Mouse (Mus musculus) kidney, embryonic 15.5 days (tissue): Measurements from ENCODE around the gene Uevld. TPM values are rescaled to one million over a fixed set of nuclear protein-coding genes. Genes with fewer than 3 reads are reported as not detected.

Experiments
- ATAC-seq: fragments of 200-750 bp; cut with Nextera tagmentation; replicated peaks from 2 replicates; pipeline ENCODE4 v1.8.0; 2017; ENCODE audit warnings: moderate TSS enrichment; ENCODE audit not compliant: low FRiP score
- H3K27ac ChIP-seq: fragments of 300-500 bp; sonication (generic); 2 replicates; pipeline ENCODE4 v1.5.1; 2015; ENCODE audit warnings: mild to moderate bottlenecking, inconsistent platforms
- H3K27me3 ChIP-seq: fragments of 300-500 bp; sonication (generic); 2 replicates; pipeline ENCODE4 v1.6.1; 2015; ENCODE audit warnings: inconsistent platforms
- H3K36me3 ChIP-seq: fragments of 300-500 bp; sonication (generic); 2 replicates; pipeline ENCODE4 v1.6.1; 2015; ENCODE audit warnings: inconsistent platforms
- H3K4me1 ChIP-seq: fragments of 300-500 bp; sonication (generic); 2 replicates; pipeline ENCODE4 v1.6.1; 2015; ENCODE audit warnings: inconsistent platforms
- H3K4me2 ChIP-seq: fragments of 300-500 bp; sonication (generic); 2 replicates; pipeline ENCODE4 v1.6.1; 2015; ENCODE audit warnings: moderate library complexity, mild to moderate bottlenecking, inconsistent platforms
- H3K4me3 ChIP-seq: fragments of 300-500 bp; sonication (generic); replicated peaks from 2 replicates; pipeline ENCODE4 v1.5.1; 2015; ENCODE audit warnings: mild to moderate bottlenecking, inconsistent platforms
- H3K9ac ChIP-seq: fragments of 300-500 bp; sonication (generic); 2 replicates; pipeline ENCODE4 v1.6.1; 2015; ENCODE audit warnings: mild to moderate bottlenecking, inconsistent platforms
- H3K9me3 ChIP-seq: fragments of 300-500 bp; sonication (generic); replicated peaks from 2 replicates; pipeline ENCODE4 v1.6.1; 2016; ENCODE audit warnings: inconsistent platforms
- WGBS: fragments of 180-500 bp; shearing (Covaris S2); methylation state at CpG from one replicate; pipeline ENCODE4 v1.1.7; 2015; ENCODE audit warnings: mixed read lengths; 5-methylcytosine and 5-hydroxymethylcytosine counted together
- polyA plus RNA-seq: library from polyadenylated mRNA; unstranded; fragments of >200 nt; fragmentation: Nextera tagmentation; extraction: Ambion mirVana; gene quantifications from 2 replicates; pipeline ENCODE4 v1.2.1, GENCODE M21; 2015

The Uevld gene
- polyA plus RNA-seq, 1 experiment from 2014 or later = 11.7 TPM

GRCm38 (mm10) chr7:46962132-46962531 is 3.8 kb upstream of the Uevld start:
- no peaks in the 10 kb centered on the region for H3K36me3 ChIP-seq
- H3K27me3 ChIP-seq = peaks cover 9% of the 10 kb centered on the region
- ATAC-seq = no peak
- H3K4me1 ChIP-seq = peaks cover 18% of the 10 kb centered on the region
- no peak overlapping the region for H3K4me3 ChIP-seq
- H3K4me2 ChIP-seq = no peak overlapping the region
- no peaks in the 10 kb centered on the region for H3K9me3 ChIP-seq
- H3K9ac ChIP-seq = no peak overlapping the region
- peak overlapping the region; percentile 34; the same call in 1 of the 2 replicates for H3K27ac ChIP-seq

DNA sequence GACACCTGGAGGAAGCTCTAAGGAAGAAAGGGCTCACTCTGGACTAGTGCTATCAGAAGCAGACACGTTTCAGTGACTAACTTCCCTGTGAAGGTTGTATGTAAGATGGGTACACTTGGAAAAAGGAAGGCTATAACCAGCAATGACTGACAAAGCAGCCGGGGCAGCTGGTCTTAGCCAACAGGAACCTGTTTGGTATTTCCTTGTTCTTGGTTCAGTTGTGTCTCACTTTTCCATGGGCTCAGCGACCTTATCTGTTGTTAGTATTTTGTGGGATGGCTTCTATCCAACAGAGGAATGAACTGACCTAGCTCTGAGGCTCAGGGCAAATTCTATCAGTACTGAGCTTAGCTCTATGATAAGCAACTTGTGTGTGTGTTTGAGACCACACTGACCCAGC is 2.7 kb upstream of the Uevld start:
- no peaks in the 10 kb centered on the region for H3K36me3 ChIP-seq
- H3K4me3 ChIP-seq = no peak overlapping the region
- no peak overlapping the region for H3K27ac ChIP-seq
- H3K4me2 ChIP-seq = no peak overlapping the region
- WGBS = 60% methylated on average over 3 of the region's 3 CpGs
- H3K4me1 ChIP-seq = peaks cover 20% of the 10 kb centered on the region
- no peak overlapping the region for H3K9ac ChIP-seq
- no peaks in the 10 kb centered on the region for H3K9me3 ChIP-seq
- peaks cover 9% of the 10 kb centered on the region for H3K27me3 ChIP-seq
- no peak for ATAC-seq

DNA sequence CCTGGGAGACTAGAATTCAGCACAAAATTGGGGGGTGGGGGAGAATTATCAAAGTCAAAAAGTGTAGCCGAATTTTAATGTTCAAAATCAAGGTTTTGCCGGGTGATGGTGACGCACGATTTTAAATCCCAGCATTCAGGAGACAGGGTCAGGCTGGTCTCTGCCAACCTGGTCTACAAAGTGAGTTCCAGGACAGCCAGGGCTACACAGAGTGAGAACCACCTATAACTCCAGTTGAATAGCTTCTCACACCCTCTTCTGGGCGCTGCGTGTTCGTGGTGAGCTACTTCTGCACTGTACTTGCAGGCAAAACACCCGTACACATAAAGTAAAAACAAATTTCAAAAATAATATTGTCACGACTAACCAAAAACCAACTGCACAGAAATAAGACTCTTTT is 526 bp upstream of the Uevld start:
- ATAC-seq = no peak
- Histone ChIP-seq H3K9ac (peak overlapping the region; percentile 75), H3K27me3 (peaks cover 9% of the 10 kb centered on the region), H3K4me2 (peak overlapping the region; percentile 75), H3K4me3 (peak overlapping the region; percentile 77), H3K9me3 (no peaks in the 10 kb centered on the region), H3K4me1 (peaks cover 20% of the 10 kb centered on the region), H3K36me3 (peaks cover 15% of the 10 kb centered on the region), H3K27ac (no peak overlapping the region)
- WGBS = 16% methylated on average over 9 of the region's 9 CpGs

- no peak for ATAC-seq
- H3K4me3 ChIP-seq = no peak overlapping the region
- H3K36me3 ChIP-seq = peaks cover 74% of the 10 kb centered on the region
- 60% methylated on average over 4 of the region's 4 CpGs for WGBS
- no peak overlapping the region for H3K9ac ChIP-seq
- H3K27me3 ChIP-seq = no peaks in the 10 kb centered on the region
- H3K9me3 ChIP-seq = no peaks in the 10 kb centered on the region
- no peaks in the 10 kb centered on the region for H3K4me1 ChIP-seq
- H3K27ac ChIP-seq = no peak overlapping the region
- H3K4me2 ChIP-seq = no peak overlapping the region
Observed at GRCm38 (mm10) chr7:46935847-46936246, 22.5 kb downstream of the Uevld start.

- Histone ChIP-seq H3K27me3 (no peaks in the 10 kb centered on the region), H3K4me3 (no peak overlapping the region), H3K9ac (no peak overlapping the region), H3K9me3 (no peaks in the 10 kb centered on the region), H3K4me2 (no peak overlapping the region), H3K4me1 (no peaks in the 10 kb centered on the region), H3K27ac (no peak overlapping the region), H3K36me3 (peaks cover 72% of the 10 kb centered on the region)
- 63% methylated on average over 8 of the region's 8 CpGs for WGBS
- no peak for ATAC-seq
Observed at GRCm38 (mm10) chr7:46934788-46935187, 23.5 kb downstream of the Uevld start.

DNA sequence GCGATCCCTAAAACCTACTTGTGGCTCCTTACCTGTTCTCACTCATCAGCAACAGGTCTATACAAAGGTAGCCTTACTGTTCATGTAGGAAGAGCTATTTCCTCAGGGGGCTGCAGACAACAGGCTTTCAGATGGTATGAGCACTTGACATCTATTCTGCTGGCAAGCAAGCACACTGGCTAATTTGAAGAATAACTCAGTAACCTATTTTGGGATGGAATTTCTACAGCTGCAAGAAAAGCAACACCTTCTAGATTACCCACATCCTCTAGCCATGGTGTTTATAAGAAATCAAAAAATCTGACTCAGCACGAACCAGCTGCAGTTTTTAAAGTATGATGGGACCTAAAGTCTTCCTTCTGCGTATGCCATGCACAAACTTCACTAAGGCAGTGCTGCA is 27.0 kb downstream of the Uevld start:
- no peaks in the 10 kb centered on the region for H3K4me1 ChIP-seq
- H3K4me2 ChIP-seq = no peak overlapping the region
- peaks cover 69% of the 10 kb centered on the region for H3K36me3 ChIP-seq
- WGBS = 93% methylated on average over 3 of the region's 3 CpGs
- no peaks in the 10 kb centered on the region for H3K27me3 ChIP-seq
- ATAC-seq = no peak
- no peak overlapping the region for H3K27ac ChIP-seq
- no peaks in the 10 kb centered on the region for H3K9me3 ChIP-seq
- H3K4me3 ChIP-seq = no peak overlapping the region
- H3K9ac ChIP-seq = no peak overlapping the region

- H3K4me1 ChIP-seq = no peaks in the 10 kb centered on the region
- H3K27me3 ChIP-seq = no peaks in the 10 kb centered on the region
- peaks cover 48% of the 10 kb centered on the region for H3K36me3 ChIP-seq
- H3K9me3 ChIP-seq = no peaks in the 10 kb centered on the region
- H3K4me3 ChIP-seq = no peak overlapping the region
- 92% methylated on average over 5 of the region's 5 CpGs for WGBS
- no peak overlapping the region for H3K9ac ChIP-seq
- H3K27ac ChIP-seq = no peak overlapping the region
- H3K4me2 ChIP-seq = no peak overlapping the region
- no peak for ATAC-seq
Observed at GRCm38 (mm10) chr7:46928291-46928690, 30.0 kb downstream of the Uevld start.

GRCm38 (mm10) chr7:46922075-46922474 is 36.3 kb downstream of the Uevld start:
- Histone ChIP-seq H3K4me2 (no peak overlapping the region), H3K27ac (no peak overlapping the region), H3K4me1 (peaks cover 22% of the 10 kb centered on the region), H3K27me3 (no peaks in the 10 kb centered on the region), H3K4me3 (no peak overlapping the region), H3K9me3 (no peaks in the 10 kb centered on the region), H3K9ac (no peak overlapping the region), H3K36me3 (peaks cover 17% of the 10 kb centered on the region)
- no peak for ATAC-seq
- WGBS = 65% methylated on average over 4 of the region's 4 CpGs

DNA sequence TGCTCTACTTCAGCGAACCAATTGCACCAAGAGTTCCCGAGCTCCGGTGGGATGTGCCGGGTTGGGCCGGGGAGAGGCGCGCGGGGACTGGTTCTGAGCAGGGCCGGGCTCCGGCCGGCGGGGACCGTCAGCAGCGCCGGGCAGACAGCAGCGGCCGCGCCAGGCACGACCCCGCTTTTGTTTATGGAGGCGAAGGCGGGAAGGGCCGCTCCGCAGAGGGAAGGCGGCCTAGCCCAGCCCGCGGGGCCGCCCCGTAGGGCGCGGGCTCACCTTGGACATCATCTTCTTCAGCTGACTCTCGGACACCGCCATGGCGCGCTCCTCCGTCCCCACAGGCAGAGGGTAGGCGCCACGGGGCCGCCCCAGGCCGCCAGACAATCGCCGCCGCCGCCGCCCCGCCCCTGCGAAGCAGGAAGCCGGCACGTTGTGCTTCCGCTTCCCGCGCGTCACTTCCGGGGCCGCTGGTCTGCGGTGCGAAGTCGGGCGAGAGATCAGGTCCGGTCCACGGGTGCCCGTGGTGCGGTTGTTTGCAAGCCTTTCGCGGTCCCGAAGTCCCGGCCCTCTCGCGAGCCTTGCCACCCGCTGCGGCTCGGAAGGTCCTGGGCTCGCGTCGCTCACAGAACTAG is 38.7 kb downstream of the Uevld start, which contains the start of gene Tsg101:
Tsg101 (minus strand) TSS at position 419 of the 626 bp plus-strand sequence.
- peak; percentile 97 for ATAC-seq
- H3K9ac ChIP-seq = peak within 1 kb of the TSS; percentile 96

DNA sequence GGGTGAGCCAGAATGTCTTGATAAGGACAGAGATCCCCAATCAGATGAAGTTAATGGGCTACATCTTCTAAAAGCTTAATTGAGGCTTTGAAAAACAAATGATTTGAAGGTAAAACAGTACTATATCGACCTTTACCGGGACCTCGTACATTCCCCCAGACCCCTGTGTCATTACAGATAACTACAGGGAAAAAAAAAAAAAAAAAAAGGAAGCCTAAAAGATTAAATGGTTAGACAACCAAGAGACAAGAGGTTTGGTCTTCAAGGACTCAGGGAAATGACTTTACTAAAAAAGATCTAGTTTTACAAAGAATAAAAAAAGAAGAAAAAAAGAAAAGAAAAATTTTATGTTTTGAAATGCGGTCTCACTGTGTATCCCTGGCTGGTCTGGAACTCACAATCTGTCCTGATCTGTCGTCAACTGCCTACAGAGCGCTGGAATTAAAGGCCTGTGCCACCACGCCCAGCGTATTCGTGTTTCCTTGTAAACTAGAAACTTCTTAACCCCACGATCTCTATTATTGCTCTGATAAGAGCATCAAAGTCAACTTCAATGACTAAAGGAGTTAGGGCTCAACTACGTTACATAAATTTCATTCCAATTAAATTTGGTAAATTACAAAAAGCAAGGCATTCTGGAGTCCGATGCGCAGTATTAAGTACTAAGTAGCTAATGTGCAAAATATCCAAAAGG is 39.5 kb downstream of the Uevld start:
- no peaks in the 10 kb centered on the region for H3K9me3 ChIP-seq
- no peaks in the 10 kb centered on the region for H3K27me3 ChIP-seq
- peak overlapping the region; percentile 69 for H3K4me2 ChIP-seq
- peak overlapping the region; percentile 98 for H3K27ac ChIP-seq
- peak overlapping the region; percentile 96 for H3K9ac ChIP-seq
- 13% methylated on average over 13 of the region's 13 CpGs for WGBS
- H3K4me3 ChIP-seq = peak overlapping the region; percentile 93
- H3K36me3 ChIP-seq = peaks cover 36% of the 10 kb centered on the region
- no peak for ATAC-seq
- H3K4me1 ChIP-seq = peaks cover 25% of the 10 kb centered on the region

More for the DNA sequence above, 38.7 kb downstream of the Uevld start, which contains the start of gene Tsg101:
- peak within 1 kb of the TSS; percentile 93 for H3K4me3 ChIP-seq
- peak within 1 kb of the TSS; percentile 69 for H3K4me2 ChIP-seq
- WGBS = under 1% methylated on average over 75 of the region's 75 CpGs
- peaks cover 25% of the 10 kb centered on the region for H3K4me1 ChIP-seq
- H3K27me3 ChIP-seq = no peaks in the 10 kb centered on the region
- no peaks in the 10 kb centered on the region for H3K9me3 ChIP-seq
- peak within 1 kb of the TSS; percentile 98 for H3K27ac ChIP-seq
- H3K36me3 ChIP-seq = peaks cover 29% of the 10 kb centered on the region

DNA sequence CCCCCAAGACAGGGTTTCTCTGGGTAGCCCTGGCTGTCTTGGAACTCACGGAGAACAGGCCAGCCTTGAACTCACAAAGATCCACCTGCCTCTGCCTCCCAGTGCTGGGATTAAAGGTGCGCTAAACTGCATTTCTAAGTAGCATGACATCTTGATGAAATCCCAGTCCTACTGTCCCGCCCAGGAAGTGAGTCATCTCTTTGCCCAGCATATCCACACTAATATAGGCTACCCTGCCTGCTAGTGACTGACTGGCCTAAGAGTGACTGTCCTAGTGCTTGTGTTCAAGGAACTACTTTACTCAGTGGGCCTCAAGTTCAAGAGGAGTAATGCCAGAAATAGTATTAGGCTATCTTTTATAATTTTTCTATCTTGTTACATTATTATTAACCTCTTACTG is 42.0 kb downstream of the Uevld start:
- Histone ChIP-seq H3K9me3 (no peaks in the 10 kb centered on the region), H3K36me3 (peaks cover 55% of the 10 kb centered on the region), H3K27ac (no peak overlapping the region), H3K9ac (no peak overlapping the region), H3K4me2 (no peak overlapping the region), H3K4me3 (no peak overlapping the region), H3K4me1 (peaks cover 23% of the 10 kb centered on the region), H3K27me3 (no peaks in the 10 kb centered on the region)
- no peak for ATAC-seq
- WGBS = 87% methylated on average over 3 of the region's 3 CpGs

DNA sequence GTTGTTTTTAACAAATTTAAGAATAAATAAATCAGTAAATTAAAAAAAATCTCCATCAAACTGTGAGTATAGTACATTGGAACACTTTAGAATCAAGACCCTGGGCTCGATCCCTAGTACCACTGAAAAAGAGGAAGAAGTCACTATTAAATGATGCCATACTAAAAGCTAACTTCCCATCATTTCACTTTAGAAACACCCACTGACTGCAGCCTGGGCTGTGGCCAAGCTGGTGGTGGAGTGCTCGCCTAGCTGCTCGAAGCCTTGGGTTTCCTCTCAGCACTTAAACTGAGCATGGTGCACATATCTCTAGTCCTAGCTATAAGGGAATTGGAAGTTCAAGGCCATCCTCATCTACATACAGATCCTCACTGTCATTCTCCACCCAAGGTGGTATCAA is 47.1 kb downstream of the Uevld start:
- no peak overlapping the region for H3K4me3 ChIP-seq

More for the DNA sequence above, 47.1 kb downstream of the Uevld start:
- no peaks in the 10 kb centered on the region for H3K9me3 ChIP-seq
- no peaks in the 10 kb centered on the region for H3K27me3 ChIP-seq
- peaks cover 89% of the 10 kb centered on the region for H3K36me3 ChIP-seq
- ATAC-seq = no peak
- no peak overlapping the region for H3K27ac ChIP-seq
- H3K4me2 ChIP-seq = no peak overlapping the region
- 93% methylated on average over 3 of the region's 3 CpGs for WGBS
- H3K4me1 ChIP-seq = no peaks in the 10 kb centered on the region
- no peak overlapping the region for H3K9ac ChIP-seq
